Mouse (Mus musculus) T-cell, adult 2 months (primary cell): ENCODE data around the gene Smchd1.

ENCODE experiments used
- DNase-seq: peaks from one replicate; pipeline ENCODE4 v3.0.0; 2022; ENCODE audit warnings: low spot score

Gene Smchd1

GRCm38 (mm10) chr17:71310486-71311339 is 164.4 kb downstream of the Smchd1 start:
- DNase-seq: peak; percentile 13

GRCm38 (mm10) chr17:71309711-71310485 is 165.2 kb downstream of the Smchd1 start:
- DNase-seq: no peak

GRCm38 (mm10) chr17:71309141-71309540 is 166.0 kb downstream of the Smchd1 start:
- no peak for DNase-seq

- no peak for DNase-seq
Observed at GRCm38 (mm10) chr17:71308296-71308695, 166.8 kb downstream of the Smchd1 start.

GRCm38 (mm10) chr17:71307251-71307790 is 167.8 kb downstream of the Smchd1 start:
- no peak for DNase-seq

GRCm38 (mm10) chr17:71306716-71307115 is 168.4 kb downstream of the Smchd1 start:
- no peak for DNase-seq

- DNase-seq: no peak
Observed at GRCm38 (mm10) chr17:71306091-71306490, 169.1 kb downstream of the Smchd1 start.

GRCm38 (mm10) chr17:71303444-71303843 is 171.7 kb downstream of the Smchd1 start:
- no peak for DNase-seq

- DNase-seq: no peak
Observed at GRCm38 (mm10) chr17:71301413-71301812, 173.7 kb downstream of the Smchd1 start.

GRCm38 (mm10) chr17:71300338-71300737 is 174.8 kb downstream of the Smchd1 start:
- no peak for DNase-seq

- no peak for DNase-seq
Observed at GRCm38 (mm10) chr17:71299879-71300278, 175.3 kb downstream of the Smchd1 start.

- no peak for DNase-seq
Observed at GRCm38 (mm10) chr17:71294570-71294969, 180.6 kb downstream of the Smchd1 start.
